Comparison of ENCODE assay signal across 8 mouse cellular contexts in genomic region chr4:35225141-35225733, GRCm38 (mm10). TPM values are rescaled to one million over a fixed set of nuclear protein-coding genes. Genes with fewer than 3 reads are reported as not detected.
DNase-seq lines count a peak whose midpoint lies in the region; ATAC-seq lines count a peak whose summit lies in the region.

No protein-coding gene starts in this region.

- H3K9ac ChIP-seq in hindbrain, embryonic 13.5 days: peak overlapping the region; percentile 90
- peak overlapping the region; percentile 72 for H3K9ac ChIP-seq in liver, embryonic 15.5 days

- H3K4me2 ChIP-seq in hindbrain, embryonic 13.5 days: peak overlapping the region; percentile 78
- H3K4me2 ChIP-seq in liver, embryonic 15.5 days: peak overlapping the region; percentile 97

- H3K27me3 ChIP-seq in hindbrain, embryonic 13.5 days: 0 out of 2 replicates have a peak, but pooled peaks cover 4% of the 10 kb centered on the region
- no peaks in the 10 kb centered on the region for H3K27me3 ChIP-seq in liver, embryonic 15.5 days

- under 1% methylated on average over 33 of the region's 40 CpGs for WGBS in hindbrain, embryonic 13.5 days
- under 1% methylated on average over 35 of the region's 40 CpGs for WGBS in liver, embryonic 15.5 days (ENCODE audit: insufficient replicate concordance)

- H3K4me1 ChIP-seq in hindbrain, embryonic 13.5 days (replicated peaks): peaks cover 10% of the 10 kb centered on the region
- peaks cover 29% of the 10 kb centered on the region for H3K4me1 ChIP-seq in liver, embryonic 15.5 days (replicated peaks)

- DNase-seq in frontal cortex, adult 2 months (ENCODE audit: extremely low spot score in 1 of 2, low spot score in 1 of 2): peak; percentile 12 to 16
- no peak for DNase-seq in frontal cortex, postnatal 25 days (ENCODE audit: low spot score in 2 of 2)
- peak; percentile 42 to 53 for DNase-seq in B cell, adult 2 months
- DNase-seq in embryo, embryonic 11.5 days (ENCODE audit: low read depth, low spot score): peak; percentile 16
- DNase-seq in natural killer cell, adult 2 months (ENCODE audit: low spot score in 2 of 2): peak; percentile 39 to 41
- no peak for DNase-seq in adrenal gland, postnatal 14 days

- no peaks in the 10 kb centered on the region for H3K9me3 ChIP-seq in hindbrain, embryonic 13.5 days
- no peaks in the 10 kb centered on the region for H3K9me3 ChIP-seq in liver, embryonic 15.5 days (replicated peaks)

- H3K27ac ChIP-seq in hindbrain, embryonic 13.5 days: peak overlapping the region; percentile 89
- no peak overlapping the region; the same call in 1 of the 2 replicates for H3K27ac ChIP-seq in liver, embryonic 15.5 days (replicated peaks)

- peak overlapping the region; percentile 91 for H3K4me3 ChIP-seq in hindbrain, embryonic 13.5 days
- peak overlapping the region; percentile 79 for H3K4me3 ChIP-seq in liver, embryonic 15.5 days (replicated peaks)

- H3K36me3 ChIP-seq in hindbrain, embryonic 13.5 days: no peaks in the 10 kb centered on the region
- no peaks in the 10 kb centered on the region for H3K36me3 ChIP-seq in liver, embryonic 15.5 days (replicated peaks)

- peak; percentile 77 for ATAC-seq in hindbrain, embryonic 13.5 days (ENCODE audit: low FRiP score)
- peak; percentile 33 for ATAC-seq in liver, embryonic 15.5 days (ENCODE audit: insufficient read depth)

RNA-seq across cellular contexts. Expression of gene C9orf72, which starts 0.7 kb away (rescaled TPM):
- polyA plus RNA-seq in frontal cortex, adult 2 months (2012; rRNA removed): 21.1 and 22.5 TPM in 2 replicates
- 41.1 and 42.3 TPM in 2 replicates for polyA plus RNA-seq in hindbrain, embryonic 13.5 days (2015; fragmentation: Nextera tagmentation; extraction: Ambion mirVana)
- 3.3 and 3.6 TPM in 2 replicates for polyA plus RNA-seq in liver, embryonic 15.5 days (2015; fragmentation: Nextera tagmentation; extraction: Ambion mirVana)
- 15.6 and 16.7 TPM in 2 replicates for total RNA-seq in adrenal gland, postnatal 14 days (2021)

Comparison
In these comparisons a context has a peak if more than half of its experiments do, and no peak if none do; other contexts are left out.
1. DNase-seq: peak in frontal cortex, adult 2 months (2 of 2), B cell, adult 2 months (2 of 2), embryo, embryonic 11.5 days (single experiment) and natural killer cell, adult 2 months (2 of 2); none in frontal cortex, postnatal 25 days (0 of 2) and adrenal gland, postnatal 14 days (single experiment).